Mouse (Mus musculus) embryonic facial prominence, embryonic 13.5 days (tissue): Measurements from ENCODE around the gene Vasp. TPM values are rescaled to one million over a fixed set of nuclear protein-coding genes. Genes with fewer than 3 reads are reported as not detected.
"Not testable (repeated sequence)": the region's sequence is repeated elsewhere in the genome, so short reads cannot be mapped to it uniquely, and the experiment has no call there.

ENCODE experiments used
- ATAC-seq: fragments of 200-750 bp; cut with Nextera tagmentation; 2 replicates; pipeline ENCODE4 v1.8.0; 2017; ENCODE audit warnings: low read depth; ENCODE audit not compliant: insufficient number of reproducible peaks, insufficient read depth, low FRiP score, low TSS enrichment
- H3K27ac ChIP-seq: fragments of 300-500 bp; sonication (generic); 2 replicates; pipeline ENCODE4 v1.5.1; 2015; ENCODE audit warnings: moderate library complexity, mild to moderate bottlenecking, inconsistent platforms
- H3K27me3 ChIP-seq: fragments of 300-500 bp; sonication (generic); 2 replicates; pipeline ENCODE4 v1.6.1; 2015; ENCODE audit warnings: mild to moderate bottlenecking, inconsistent platforms
- H3K36me3 ChIP-seq: fragments of 300-500 bp; sonication (generic); 2 replicates; pipeline ENCODE4 v1.6.1; 2015; ENCODE audit warnings: mild to moderate bottlenecking, inconsistent platforms
- H3K4me1 ChIP-seq: fragments of 300-500 bp; sonication (generic); 2 replicates; pipeline ENCODE4 v1.6.1; 2015; ENCODE audit warnings: inconsistent platforms
- H3K4me2 ChIP-seq: fragments of 300-500 bp; sonication (generic); 2 replicates; pipeline ENCODE4 v1.6.1; 2015; ENCODE audit warnings: moderate library complexity, mild to moderate bottlenecking, inconsistent platforms
- H3K4me3 ChIP-seq: fragments of 300-500 bp; sonication (generic); 2 replicates; pipeline ENCODE4 v1.5.1; 2015; ENCODE audit warnings: mild to moderate bottlenecking, inconsistent platforms
- H3K9ac ChIP-seq: fragments of 300-500 bp; sonication (generic); 2 replicates; pipeline ENCODE4 v1.6.1; 2015; ENCODE audit warnings: mild to moderate bottlenecking, inconsistent platforms
- H3K9me3 ChIP-seq: fragments of 300-500 bp; sonication (generic); 2 replicates; pipeline ENCODE4 v1.6.1; 2016; ENCODE audit warnings: inconsistent platforms
- WGBS: fragments of 180-500 bp; shearing (Covaris S2); methylation state at CpG from one replicate; pipeline ENCODE4 v1.1.7; 2015; ENCODE audit warnings: mixed read lengths; 5-methylcytosine and 5-hydroxymethylcytosine counted together
- polyA plus RNA-seq: library from polyadenylated mRNA; unstranded; fragments of >200 nt; fragmentation: Nextera tagmentation; extraction: Ambion mirVana; gene quantifications from 2 replicates; pipeline ENCODE4 v1.2.1, GENCODE M21; 2015

Gene Vasp
- polyA plus RNA-seq, 1 experiment from 2014 or later, result 64.0 TPM

DNA sequence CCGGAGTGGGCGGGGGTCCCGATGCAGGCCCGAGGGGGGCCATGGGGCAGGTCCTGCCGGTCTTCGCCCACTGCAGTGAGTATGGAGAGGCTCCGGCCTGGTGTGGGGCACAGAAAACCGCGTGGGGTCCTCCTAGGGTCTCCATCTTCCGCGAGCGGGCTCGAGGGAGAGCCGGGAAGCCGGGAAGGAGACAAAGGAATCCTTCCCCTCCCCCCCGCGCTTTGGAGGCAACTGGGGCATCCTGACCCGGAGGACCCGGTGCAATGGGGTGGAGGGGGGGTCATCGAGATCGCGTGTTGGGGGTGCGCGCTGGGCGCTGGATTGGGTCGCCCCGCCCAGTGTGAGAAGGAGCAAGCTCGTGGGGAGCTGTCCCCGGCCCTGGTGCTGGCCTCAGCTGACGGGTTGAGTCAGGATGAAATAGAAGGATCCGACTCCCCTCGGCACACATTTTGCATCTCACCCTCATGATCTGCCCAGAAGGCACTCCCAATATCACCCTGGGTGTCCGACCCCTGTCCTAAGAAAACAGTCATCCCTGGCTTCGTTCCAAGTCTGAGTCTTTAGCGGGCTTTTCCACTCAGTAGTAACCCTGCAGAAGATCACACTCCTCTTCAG lies 11.3 kb upstream of the Vasp start:
- Histone ChIP-seq H3K4me3 (peak overlapping the region; percentile 63), H3K4me2 (peak overlapping the region; percentile 98), H3K9me3 (no peaks in the 10 kb centered on the region), H3K27me3 (peaks cover 57% of the 10 kb centered on the region), H3K27ac (no peak overlapping the region), H3K36me3 (peaks cover 2% of the 10 kb centered on the region; the same call in 1 of the 2 replicates), H3K9ac (peak overlapping the region; percentile 68), H3K4me1 (peaks cover 18% of the 10 kb centered on the region)
- 1% methylated on average over 34 of the region's 35 CpGs for WGBS
- peak; percentile 57 for ATAC-seq

DNA sequence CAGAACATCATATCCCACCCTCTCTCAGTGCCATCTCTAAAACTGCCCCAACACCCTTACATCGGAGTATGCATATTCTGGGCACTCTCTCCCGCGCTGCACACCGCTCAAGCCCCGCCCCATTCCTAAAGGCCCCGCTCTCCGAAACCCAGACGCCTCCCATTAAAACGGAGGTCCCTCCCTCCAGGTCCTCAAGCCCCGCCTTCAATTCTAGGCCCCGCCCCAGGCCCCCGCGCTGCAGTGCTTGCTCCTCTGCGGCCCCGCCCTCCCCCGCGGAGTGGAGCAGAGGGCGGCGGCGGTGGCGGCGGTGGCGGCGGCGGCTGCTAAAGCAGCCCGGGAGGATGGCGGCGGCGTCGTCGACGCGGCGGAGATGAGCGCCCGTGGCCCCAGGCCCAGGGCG lies 10.8 kb upstream of the Vasp start, which contains the start of gene Rtn2:
TSS of gene Rtn2 (plus strand) at position 240 of the 400 bp plus-strand sequence.
- peak; percentile 78 for ATAC-seq
- no peak within 1 kb of the TSS for H3K27ac ChIP-seq
- under 1% methylated on average over 34 of the region's 37 CpGs for WGBS
- H3K4me1 ChIP-seq, result peaks cover 18% of the 10 kb centered on the region
- H3K4me3 ChIP-seq, result peak within 1 kb of the TSS; percentile 63
- H3K9ac ChIP-seq, result peak within 1 kb of the TSS; percentile 68
- H3K27me3 ChIP-seq, result peaks cover 62% of the 10 kb centered on the region
- no peaks in the 10 kb centered on the region for H3K9me3 ChIP-seq
- peak within 1 kb of the TSS; percentile 98 for H3K4me2 ChIP-seq
- H3K36me3 ChIP-seq, result peaks cover 2% of the 10 kb centered on the region; the same call in 1 of the 2 replicates

DNA sequence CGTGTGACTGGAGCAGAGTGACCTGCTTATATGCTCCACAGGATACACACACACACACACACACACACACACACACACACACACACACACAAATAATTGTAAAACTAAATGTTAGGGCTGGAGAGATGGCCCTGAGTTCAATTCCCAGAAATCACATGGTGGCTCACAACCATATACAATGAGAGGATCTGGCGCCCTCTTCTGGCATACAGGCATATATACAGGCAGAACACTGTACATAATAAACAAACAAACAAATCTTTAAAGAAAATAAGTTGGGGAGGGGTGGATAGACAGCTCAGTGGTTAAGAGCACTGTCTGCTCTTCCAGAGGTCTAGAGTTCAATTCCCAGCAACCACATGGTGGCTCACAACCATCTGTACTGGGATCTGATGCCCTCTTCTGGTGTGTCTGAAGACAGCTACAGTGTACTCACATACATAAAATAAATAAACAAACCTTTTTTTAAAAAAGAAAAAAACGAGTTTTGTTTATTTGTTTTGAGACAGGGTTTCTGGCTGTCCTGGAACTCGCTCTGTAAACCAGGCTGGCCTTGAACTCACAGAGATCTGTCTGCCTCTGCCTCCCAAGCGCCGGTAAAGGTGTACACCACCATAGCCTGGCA lies 10.2 kb upstream of the Vasp start:
- 37% methylated on average over 6 of the region's 6 CpGs for WGBS
- H3K36me3 ChIP-seq, H3K27ac ChIP-seq, H3K9me3 ChIP-seq, H3K9ac ChIP-seq, ATAC-seq: not testable (repeated sequence)
- peaks cover 18% of the 10 kb centered on the region for H3K4me1 ChIP-seq
- H3K4me3 ChIP-seq, result peak overlapping the region; percentile 63
- H3K4me2 ChIP-seq, result peak overlapping the region; percentile 98
- peaks cover 64% of the 10 kb centered on the region for H3K27me3 ChIP-seq

DNA sequence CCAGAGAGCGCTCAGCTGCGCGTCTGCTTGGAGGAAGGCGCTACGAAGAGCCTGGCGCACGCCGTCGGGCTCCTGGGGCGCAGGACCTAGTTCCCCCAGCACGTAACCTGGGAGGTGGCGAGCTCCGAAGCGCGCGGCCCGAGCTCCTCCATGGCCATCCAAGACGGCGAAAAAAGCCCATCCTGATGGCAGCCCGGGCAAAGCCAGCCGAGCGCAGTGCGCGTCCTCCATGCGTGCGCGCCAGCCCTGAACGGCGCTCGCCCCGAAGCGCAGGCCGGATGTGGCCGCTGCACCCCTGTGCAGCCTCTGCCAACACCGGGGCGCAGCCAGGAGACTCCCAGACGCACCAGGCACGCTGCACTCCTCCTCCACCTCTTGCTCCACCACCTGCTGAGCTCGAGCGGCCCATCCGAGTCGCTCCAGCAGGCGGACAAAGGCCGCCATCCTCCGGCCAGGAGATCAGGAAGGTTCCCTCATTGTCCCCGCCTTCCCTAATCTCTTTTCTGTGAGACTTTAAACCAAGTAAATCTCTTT lies 8.0 kb upstream of the Vasp start, which contains the start of gene Ppm1n:
TSS of gene Ppm1n (minus strand) at position 484 of the 534 bp plus-strand sequence.
- ATAC-seq, result no peak
- Histone ChIP-seq H3K4me1 (peaks cover 18% of the 10 kb centered on the region), H3K36me3 (no peaks in the 10 kb centered on the region), H3K27me3 (peaks cover 64% of the 10 kb centered on the region), H3K9me3 (peaks cover 2% of the 10 kb centered on the region; the same call in 1 of the 2 replicates), H3K27ac (no peak within 1 kb of the TSS), H3K9ac (peak within 1 kb of the TSS; percentile 52; the same call in 1 of the 2 replicates), H3K4me2 (peak within 1 kb of the TSS; percentile 54), H3K4me3 (peak within 1 kb of the TSS; percentile 32)
- WGBS, result under 1% methylated on average over 46 of the region's 46 CpGs

DNA sequence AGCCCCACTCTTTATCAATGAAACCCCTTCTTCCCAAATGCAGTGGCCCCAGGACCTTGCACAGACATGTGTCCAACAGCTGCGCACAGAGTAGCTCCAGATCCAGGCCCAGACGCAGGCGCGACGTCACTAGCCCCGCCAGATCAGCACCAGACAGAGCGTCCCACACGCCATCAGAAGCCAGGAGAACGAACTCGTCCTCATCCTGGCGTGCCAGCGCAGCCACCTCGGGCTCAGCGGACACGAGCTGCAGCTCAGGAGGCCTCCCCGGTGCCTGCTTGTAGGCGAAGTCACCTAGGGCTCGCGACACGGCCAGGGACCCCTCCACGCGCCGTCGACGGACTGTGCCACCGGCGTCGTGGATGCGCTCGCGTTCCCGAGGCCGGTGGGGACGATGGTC lies 7.4 kb upstream of the Vasp start:
- H3K9me3 ChIP-seq, result peaks cover 2% of the 10 kb centered on the region; the same call in 1 of the 2 replicates
- WGBS, result 2% methylated on average over 34 of the region's 34 CpGs
- H3K27me3 ChIP-seq, result peaks cover 64% of the 10 kb centered on the region
- peak overlapping the region; percentile 32 for H3K4me3 ChIP-seq
- no peak for ATAC-seq
- H3K36me3 ChIP-seq, result no peaks in the 10 kb centered on the region
- no peak overlapping the region for H3K27ac ChIP-seq
- peak overlapping the region; percentile 54 for H3K4me2 ChIP-seq
- no peak overlapping the region for H3K9ac ChIP-seq
- peaks cover 18% of the 10 kb centered on the region for H3K4me1 ChIP-seq

DNA sequence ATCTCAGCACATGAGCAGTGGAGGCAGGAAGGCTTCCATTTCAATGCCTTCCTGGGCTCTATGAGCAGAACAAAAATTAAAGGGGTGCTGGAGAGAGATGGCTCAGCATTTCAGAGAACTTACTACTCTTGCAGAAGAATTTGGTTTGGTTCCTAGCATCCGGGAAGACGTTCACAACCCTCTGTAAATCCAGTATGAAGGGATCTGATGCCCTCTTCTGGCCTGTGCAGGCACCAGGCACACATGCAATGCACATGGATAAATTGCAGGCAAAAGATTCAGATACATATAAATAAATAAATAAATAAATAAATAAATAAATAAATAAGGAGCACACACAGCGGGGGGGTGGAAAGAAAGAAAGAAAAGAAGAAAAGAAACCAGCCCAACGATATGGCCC lies 4.6 kb upstream of the Vasp start:
- 48% methylated on average over 4 of the region's 4 CpGs for WGBS
- Histone ChIP-seq H3K4me1 (peaks cover 10% of the 10 kb centered on the region), H3K4me2 (no peak overlapping the region), H3K27ac (no peak overlapping the region), H3K27me3 (peaks cover 41% of the 10 kb centered on the region), H3K9ac (no peak overlapping the region), H3K9me3 (peaks cover 2% of the 10 kb centered on the region; the same call in 1 of the 2 replicates), H3K36me3 (no peaks in the 10 kb centered on the region), H3K4me3 (no peak overlapping the region)
- no peak for ATAC-seq

DNA sequence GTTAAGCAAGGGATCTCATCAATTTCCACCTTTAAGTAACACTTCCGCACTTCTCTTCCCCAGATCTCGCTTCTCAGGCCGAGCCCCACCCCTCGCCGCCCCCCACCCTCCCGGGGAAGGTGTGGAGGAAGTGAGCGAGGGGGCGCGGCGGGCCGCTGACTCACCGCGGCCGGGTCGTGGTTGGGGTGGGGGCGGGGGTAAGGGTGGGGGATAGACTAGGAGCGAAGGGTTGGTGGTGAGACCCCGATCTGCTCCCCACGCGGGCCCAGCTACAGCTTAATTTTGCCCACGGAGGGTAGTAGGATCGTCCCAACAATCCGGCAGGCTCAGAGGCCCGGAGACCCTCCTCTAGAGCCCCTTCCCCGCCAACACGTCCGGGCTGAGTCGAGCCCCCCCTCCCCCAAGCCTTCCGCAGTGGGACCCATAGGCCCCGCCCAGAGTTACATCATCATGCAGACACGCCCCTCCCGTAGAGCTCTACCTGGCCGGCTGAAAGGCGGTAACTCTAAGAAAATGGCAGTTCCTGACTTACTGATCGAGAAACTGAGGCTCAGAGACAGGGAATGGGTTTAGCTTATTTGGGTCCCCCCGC lies 652 bp upstream of the Vasp start:
- peak overlapping the region; percentile 91 for H3K9ac ChIP-seq
- WGBS, result under 1% methylated on average over 35 of the region's 36 CpGs
- H3K36me3 ChIP-seq, result peaks cover 10% of the 10 kb centered on the region; the same call in 1 of the 2 replicates
- peak; percentile 72 for ATAC-seq
- H3K4me3 ChIP-seq, result peak overlapping the region; percentile 96
- H3K27ac ChIP-seq, result peak overlapping the region; percentile 96
- peaks cover under 1% of the 10 kb centered on the region; the same call in 1 of the 2 replicates for H3K27me3 ChIP-seq
- peaks cover 32% of the 10 kb centered on the region for H3K4me1 ChIP-seq
- peaks cover 2% of the 10 kb centered on the region; the same call in 1 of the 2 replicates for H3K9me3 ChIP-seq
- peak overlapping the region; percentile 99 for H3K4me2 ChIP-seq

DNA sequence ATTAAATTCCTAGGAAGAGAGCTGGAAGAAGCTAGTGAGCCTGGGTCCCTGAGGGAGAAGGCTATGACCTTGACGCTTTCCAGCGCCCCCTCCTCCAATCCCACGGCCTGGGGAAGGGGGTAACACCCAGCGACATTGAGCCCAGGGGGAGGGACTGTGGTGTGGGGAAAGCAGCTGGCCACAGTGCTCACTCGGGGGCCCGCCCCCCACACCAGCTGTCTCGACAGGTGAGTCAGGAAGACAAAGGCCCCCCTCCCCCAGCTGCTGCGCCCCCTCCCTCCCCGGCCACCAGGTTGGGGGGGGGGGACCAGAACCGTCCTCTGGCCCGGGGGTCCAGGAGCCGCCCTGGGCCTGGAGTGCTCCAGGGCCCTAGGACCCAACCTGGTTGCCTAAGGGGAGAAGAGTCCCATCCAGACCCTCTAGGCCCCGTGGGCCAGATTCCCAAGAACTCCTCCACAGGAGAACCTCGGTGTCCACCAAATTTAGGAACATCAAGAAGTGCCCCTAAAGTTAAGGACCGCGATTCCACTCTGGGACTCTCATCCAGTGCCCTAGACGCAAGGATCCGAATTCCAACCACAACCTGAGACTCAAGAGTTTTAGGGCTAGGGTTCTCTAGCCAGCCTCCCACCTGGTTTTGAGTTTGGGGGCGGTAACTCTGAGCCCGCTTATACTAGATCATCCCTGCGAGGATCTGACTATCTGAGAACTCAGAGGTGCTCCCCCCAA lies 944 bp downstream of the Vasp start:
- H3K27ac ChIP-seq, result peak overlapping the region; percentile 96
- no peaks in the 10 kb centered on the region for H3K9me3 ChIP-seq
- H3K36me3 ChIP-seq, result peaks cover 13% of the 10 kb centered on the region; the same call in 1 of the 2 replicates
- peak overlapping the region; percentile 96 for H3K4me3 ChIP-seq
- no peak for ATAC-seq
- peak overlapping the region; percentile 99 for H3K4me2 ChIP-seq
- peaks cover 32% of the 10 kb centered on the region for H3K4me1 ChIP-seq
- H3K27me3 ChIP-seq, result no peaks in the 10 kb centered on the region
- peak overlapping the region; percentile 91 for H3K9ac ChIP-seq
- WGBS, result under 1% methylated on average over 21 of the region's 21 CpGs

DNA sequence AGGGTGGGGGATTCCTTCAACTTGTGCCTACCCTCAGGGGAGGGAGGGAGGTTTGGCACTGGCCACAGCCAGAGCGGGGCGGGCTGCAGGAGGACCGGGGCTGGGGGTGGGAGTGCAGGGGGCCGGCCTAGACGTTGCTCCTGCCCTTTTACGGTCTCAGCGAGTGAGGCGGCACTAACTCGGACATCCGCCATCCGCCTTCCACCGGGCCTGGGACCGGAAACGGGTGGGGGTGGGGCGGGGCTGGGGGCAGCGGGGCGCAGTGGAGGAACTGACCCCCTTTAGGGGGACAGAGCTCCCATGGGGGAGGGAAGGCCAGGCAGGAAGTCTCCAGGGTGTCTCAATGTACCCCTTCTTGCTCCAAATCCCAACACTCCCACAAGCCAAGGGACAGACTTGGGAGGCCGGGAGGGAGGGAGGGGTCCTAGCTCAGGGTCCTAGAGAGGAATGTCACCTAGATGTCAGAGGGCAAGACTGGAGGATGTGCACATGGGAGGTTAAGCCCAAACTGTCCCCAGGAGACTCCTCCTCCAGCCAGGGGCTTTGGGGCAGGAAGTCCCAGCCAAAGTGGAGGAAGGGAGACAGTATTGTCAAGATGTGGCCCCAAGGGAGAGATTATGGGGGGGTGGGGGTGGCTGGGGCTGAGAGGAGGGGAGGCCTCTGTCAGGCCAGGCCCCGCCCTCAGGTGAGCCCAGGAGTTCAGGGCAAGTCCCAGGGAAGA lies 1.7 kb downstream of the Vasp start:
- Histone ChIP-seq H3K4me3 (peak overlapping the region; percentile 96), H3K9me3 (no peaks in the 10 kb centered on the region), H3K27me3 (no peaks in the 10 kb centered on the region), H3K36me3 (peaks cover 18% of the 10 kb centered on the region), H3K27ac (peak overlapping the region; percentile 96), H3K4me1 (peaks cover 32% of the 10 kb centered on the region), H3K4me2 (peak overlapping the region; percentile 99), H3K9ac (peak overlapping the region; percentile 91)
- no peak for ATAC-seq
- WGBS, result 2% methylated on average over 18 of the region's 19 CpGs

DNA sequence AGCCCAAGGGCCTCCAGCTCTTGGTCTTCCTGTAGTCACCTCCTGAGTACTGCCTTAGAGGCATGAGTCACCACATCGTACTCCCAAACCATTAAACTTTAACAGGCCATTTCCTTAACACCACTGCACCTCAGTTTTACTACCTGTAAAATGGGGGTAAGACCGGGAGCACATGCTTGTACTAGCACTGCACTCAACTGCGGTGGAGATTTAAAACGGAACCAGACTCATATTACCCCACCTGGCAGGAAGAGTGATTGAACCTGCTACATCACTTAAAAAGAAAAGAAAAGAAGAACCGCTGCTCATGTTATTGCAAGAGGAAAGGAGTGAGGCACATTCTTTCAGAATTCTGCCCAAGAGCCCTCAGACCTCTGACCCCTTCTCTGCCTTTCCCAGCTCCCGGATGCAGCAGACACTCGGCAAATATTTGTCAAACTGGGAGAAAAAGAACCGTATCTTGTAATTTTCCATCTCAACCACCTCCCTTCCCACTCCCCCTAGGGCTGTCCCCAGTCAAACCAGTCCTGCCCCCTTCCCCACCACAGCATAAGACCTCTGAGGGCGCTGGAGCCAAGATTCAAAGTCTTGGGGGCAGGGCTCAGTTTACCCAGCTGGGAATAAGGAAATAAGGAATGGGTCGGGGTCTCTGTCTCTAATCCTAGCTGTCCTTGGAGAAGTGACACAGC lies 2.5 kb downstream of the Vasp start:
- Histone ChIP-seq H3K9ac (peak overlapping the region; percentile 91), H3K27ac (peak overlapping the region; percentile 96), H3K4me1 (peaks cover 32% of the 10 kb centered on the region), H3K9me3 (no peaks in the 10 kb centered on the region), H3K4me3 (peak overlapping the region; percentile 96), H3K27me3 (no peaks in the 10 kb centered on the region), H3K4me2 (peak overlapping the region; percentile 99), H3K36me3 (peaks cover 25% of the 10 kb centered on the region)
- ATAC-seq, result no peak
- 33% methylated on average over 10 of the region's 10 CpGs for WGBS
